Mouse (Mus musculus): Measurements from ENCODE around the gene Serpina3m. TPM values are rescaled to one million over a fixed set of nuclear protein-coding genes. Genes with fewer than 3 reads are reported as not detected.
"Not testable (repeated sequence)": the region's sequence is repeated elsewhere in the genome, so short reads cannot be mapped to it uniquely, and the experiment has no call there.

The Serpina3m gene
- polyA plus RNA-seq (2012; rRNA removed) = not detected in 2 replicates

DNA sequence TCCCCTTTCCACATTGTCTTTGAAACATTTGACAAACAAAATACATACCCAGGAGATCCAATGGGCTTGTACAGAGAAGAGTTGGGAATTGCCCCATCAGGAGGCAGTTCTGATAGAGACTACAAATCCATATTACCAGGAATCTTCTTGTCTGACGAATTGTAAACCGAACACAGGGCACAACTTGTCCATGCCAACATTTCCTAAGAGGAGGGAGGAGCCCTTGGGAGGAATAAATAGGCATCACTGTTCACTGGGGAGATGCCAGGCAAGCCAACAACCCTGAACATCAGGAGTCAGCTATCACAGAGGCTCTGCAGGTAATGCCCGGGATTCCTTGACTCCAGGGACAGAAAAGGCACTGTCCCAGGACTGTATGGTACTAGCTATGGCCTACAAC lies at the start of gene Serpina3m, which contains the start of gene Serpina3k:
Gene Serpina3m (plus strand): TSS at position 261 of the 400 bp plus-strand sequence.
Gene Serpina3k (plus strand): TSS at position 261 of the 400 bp plus-strand sequence.
- not testable (repeated sequence) for H3K27me3 ChIP-seq (ENCODE audit: control insufficient read depth, insufficient read depth, low read length); H3K4me3 ChIP-seq (ENCODE audit: low read depth, low read length); H3K36me3 ChIP-seq (ENCODE audit: control insufficient read depth, insufficient read depth, low read length); H3K27ac ChIP-seq (ENCODE audit: insufficient read depth, low read depth, low read length); H3K4me1 ChIP-seq (ENCODE audit: control insufficient read depth, insufficient read depth, insufficient read length, low read length)
- 83% methylated on average over 3 of the region's 3 CpGs for WGBS

DNA sequence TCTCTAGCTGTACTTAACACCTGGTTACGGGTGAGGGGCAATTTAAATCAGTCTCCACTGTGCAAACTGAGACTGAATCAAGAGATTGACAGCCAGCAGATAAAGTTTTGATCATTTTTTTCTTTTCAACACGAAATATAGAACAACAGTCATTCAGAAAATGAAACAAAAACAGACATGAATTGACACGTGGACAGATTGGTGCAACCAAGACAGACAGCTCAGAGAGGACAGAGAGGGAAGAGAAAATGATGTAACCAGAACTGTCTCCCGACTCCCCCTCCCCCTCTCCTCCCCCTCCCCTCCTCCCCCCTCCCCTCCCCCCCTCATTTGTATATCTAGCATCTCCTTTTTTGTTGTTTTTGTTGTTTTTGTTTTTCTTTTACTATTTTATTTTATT lies 48.4 kb upstream of the Serpina3m start:
- WGBS = 25% methylated on average over 4 of the region's 4 CpGs
- no peaks in the 10 kb centered on the region; the same call in 1 of the 2 replicates for H3K27me3 ChIP-seq (ENCODE audit: control insufficient read depth, insufficient read depth, low read length)
- no peak overlapping the region for H3K27ac ChIP-seq (ENCODE audit: insufficient read depth, low read depth, low read length)
- no peak overlapping the region for H3K4me3 ChIP-seq (ENCODE audit: low read depth, low read length)
- no peaks in the 10 kb centered on the region for H3K4me1 ChIP-seq (ENCODE audit: control insufficient read depth, insufficient read depth, insufficient read length, low read length)
- no peaks in the 10 kb centered on the region for H3K36me3 ChIP-seq (ENCODE audit: control insufficient read depth, insufficient read depth, low read length)
- TF ChIP-seq CTCF (IDR thresholded peaks at IDR 0.05; ENCODE audit: extremely low read depth, insufficient read length, insufficient replicate concordance, low read depth, low read length) (no peak), POLR2A (IDR thresholded peaks at IDR 0.05; ENCODE audit: low read depth, low read length) (no peak)

DNA sequence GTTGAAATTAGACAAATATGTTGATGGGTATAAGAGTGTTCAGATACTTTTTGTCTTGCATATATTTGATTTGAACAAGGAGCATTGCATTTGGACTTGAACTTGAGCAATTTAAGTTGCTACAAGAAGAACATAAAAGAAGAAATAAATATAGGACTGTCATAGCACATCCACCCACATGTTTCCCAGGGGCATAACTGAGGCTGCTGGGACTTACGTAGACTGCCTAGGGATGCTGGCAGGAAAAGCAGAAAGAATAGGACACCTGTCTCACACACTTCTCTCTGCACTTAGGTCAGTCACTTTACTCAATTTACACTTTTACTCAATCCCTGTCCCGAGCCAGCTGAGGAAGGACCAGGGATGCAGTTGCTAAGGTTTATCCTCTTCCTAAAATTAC lies 44.3 kb upstream of the Serpina3m start:
- Histone ChIP-seq H3K36me3 (ENCODE audit: control insufficient read depth, insufficient read depth, low read length) (no peaks in the 10 kb centered on the region), H3K4me3 (ENCODE audit: low read depth, low read length) (no peak overlapping the region), H3K4me1 (ENCODE audit: control insufficient read depth, insufficient read depth, insufficient read length, low read length) (no peaks in the 10 kb centered on the region), H3K27me3 (ENCODE audit: control insufficient read depth, insufficient read depth, low read length) (no peaks in the 10 kb centered on the region; the same call in 1 of the 2 replicates), H3K27ac (ENCODE audit: insufficient read depth, low read depth, low read length) (no peak overlapping the region)
- TF ChIP-seq POLR2A (IDR thresholded peaks at IDR 0.05; ENCODE audit: low read depth, low read length) (no peak), CTCF (IDR thresholded peaks at IDR 0.05; ENCODE audit: extremely low read depth, insufficient read length, insufficient replicate concordance, low read depth, low read length) (no peak)
- WGBS = 84% methylated on average over 2 of the region's 2 CpGs

GRCm38 (mm10) chr12:104298049-104298448 lies 40.2 kb upstream of the Serpina3m start:
- no peak overlapping the region for H3K4me3 ChIP-seq (ENCODE audit: low read depth, low read length)
- H3K36me3 ChIP-seq (ENCODE audit: control insufficient read depth, insufficient read depth, low read length) = no peaks in the 10 kb centered on the region
- no peaks in the 10 kb centered on the region for H3K4me1 ChIP-seq (ENCODE audit: control insufficient read depth, insufficient read depth, insufficient read length, low read length)
- WGBS = 85% methylated on average over 2 of the region's 2 CpGs
- no peaks in the 10 kb centered on the region for H3K27me3 ChIP-seq (ENCODE audit: control insufficient read depth, insufficient read depth, low read length)
- H3K27ac ChIP-seq (ENCODE audit: insufficient read depth, low read depth, low read length) = no peak overlapping the region
- TF ChIP-seq CTCF (IDR thresholded peaks at IDR 0.05; ENCODE audit: extremely low read depth, insufficient read length, insufficient replicate concordance, low read depth, low read length) (no peak), POLR2A (IDR thresholded peaks at IDR 0.05; ENCODE audit: low read depth, low read length) (no peak)

DNA sequence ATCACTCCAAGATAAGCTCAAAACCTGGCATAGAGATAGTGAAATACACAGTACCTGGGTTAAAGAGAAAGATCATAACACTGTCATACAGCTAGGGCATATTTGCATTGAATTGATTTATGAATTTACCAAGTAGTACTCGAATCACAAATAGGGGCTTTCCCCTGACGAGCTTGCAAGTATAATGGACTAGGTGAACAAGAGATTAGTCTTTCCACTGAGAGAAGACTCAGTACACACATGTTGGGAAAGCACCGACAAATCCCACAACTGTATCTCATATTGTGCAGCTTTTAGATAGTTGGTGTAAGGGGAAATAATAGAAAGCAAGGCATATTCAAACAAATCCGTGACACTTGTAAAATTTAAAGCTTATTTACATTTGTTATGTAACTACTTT lies 32.3 kb upstream of the Serpina3m start:
- no peaks in the 10 kb centered on the region for H3K4me1 ChIP-seq (ENCODE audit: control insufficient read depth, insufficient read depth, insufficient read length, low read length)

DNA sequence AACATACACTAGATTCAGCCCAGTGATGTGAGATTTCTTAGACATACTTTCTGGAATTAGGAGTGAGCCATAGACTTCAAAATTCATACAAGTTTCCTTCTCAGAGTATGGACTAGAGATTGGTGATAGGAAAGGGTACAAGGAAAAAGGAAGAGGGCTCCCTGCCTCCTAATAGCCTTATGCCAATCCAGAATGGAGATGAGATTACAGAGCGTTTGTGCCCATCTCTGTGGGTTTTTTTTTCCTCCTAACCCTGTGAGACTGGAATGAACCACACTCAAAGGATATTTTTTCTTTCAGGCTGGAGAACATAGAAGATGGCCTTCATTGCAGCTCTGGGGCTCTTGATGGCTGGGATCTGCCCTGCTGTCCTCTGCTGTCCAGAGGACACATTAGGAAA lies 24.0 kb upstream of the Serpina3m start, which contains the start of gene Serpina3j:
Gene Serpina3j (plus strand): TSS at position 301 of the 400 bp plus-strand sequence.
- Histone ChIP-seq H3K36me3 (ENCODE audit: control insufficient read depth, insufficient read depth, low read length) (no peaks in the 10 kb centered on the region), H3K27me3 (ENCODE audit: control insufficient read depth, insufficient read depth, low read length) (no peaks in the 10 kb centered on the region), H3K4me1 (ENCODE audit: control insufficient read depth, insufficient read depth, insufficient read length, low read length) (no peaks in the 10 kb centered on the region), H3K4me3 (ENCODE audit: low read depth, low read length) (no peak within 1 kb of the TSS), H3K27ac (ENCODE audit: insufficient read depth, low read depth, low read length) (no peak within 1 kb of the TSS)
- no peak for TF ChIP-seq CTCF (IDR thresholded peaks at IDR 0.05; ENCODE audit: extremely low read depth, insufficient read length, insufficient replicate concordance, low read depth, low read length)
- no peak for TF ChIP-seq POLR2A (IDR thresholded peaks at IDR 0.05; ENCODE audit: low read depth, low read length)
- WGBS = 65% methylated on average over 1 of the region's 1 CpGs

More for the DNA sequence above, 32.3 kb upstream of the Serpina3m start:
- H3K27ac ChIP-seq (ENCODE audit: insufficient read depth, low read depth, low read length) = no peak overlapping the region
- no peaks in the 10 kb centered on the region for H3K36me3 ChIP-seq (ENCODE audit: control insufficient read depth, insufficient read depth, low read length)
- no peak for TF ChIP-seq POLR2A (IDR thresholded peaks at IDR 0.05; ENCODE audit: low read depth, low read length)
- no peak for TF ChIP-seq CTCF (IDR thresholded peaks at IDR 0.05; ENCODE audit: extremely low read depth, insufficient read length, insufficient replicate concordance, low read depth, low read length)
- H3K4me3 ChIP-seq (ENCODE audit: low read depth, low read length) = no peak overlapping the region
- H3K27me3 ChIP-seq (ENCODE audit: control insufficient read depth, insufficient read depth, low read length) = no peaks in the 10 kb centered on the region
- 26% methylated on average over 4 of the region's 4 CpGs for WGBS

GRCm38 (mm10) chr12:104322454-104322853 lies 15.8 kb upstream of the Serpina3m start:
- 56% methylated on average over 1 of the region's 1 CpGs for WGBS
- no peak for TF ChIP-seq CTCF (IDR thresholded peaks at IDR 0.05; ENCODE audit: extremely low read depth, insufficient read length, insufficient replicate concordance, low read depth, low read length)
- no peak for TF ChIP-seq POLR2A (IDR thresholded peaks at IDR 0.05; ENCODE audit: low read depth, low read length)
- Histone ChIP-seq H3K4me1 (ENCODE audit: control insufficient read depth, insufficient read depth, insufficient read length, low read length) (no peaks in the 10 kb centered on the region), H3K27me3 (ENCODE audit: control insufficient read depth, insufficient read depth, low read length) (no peaks in the 10 kb centered on the region), H3K27ac (ENCODE audit: insufficient read depth, low read depth, low read length) (no peak overlapping the region), H3K36me3 (ENCODE audit: control insufficient read depth, insufficient read depth, low read length) (no peaks in the 10 kb centered on the region), H3K4me3 (ENCODE audit: low read depth, low read length) (no peak overlapping the region)

DNA sequence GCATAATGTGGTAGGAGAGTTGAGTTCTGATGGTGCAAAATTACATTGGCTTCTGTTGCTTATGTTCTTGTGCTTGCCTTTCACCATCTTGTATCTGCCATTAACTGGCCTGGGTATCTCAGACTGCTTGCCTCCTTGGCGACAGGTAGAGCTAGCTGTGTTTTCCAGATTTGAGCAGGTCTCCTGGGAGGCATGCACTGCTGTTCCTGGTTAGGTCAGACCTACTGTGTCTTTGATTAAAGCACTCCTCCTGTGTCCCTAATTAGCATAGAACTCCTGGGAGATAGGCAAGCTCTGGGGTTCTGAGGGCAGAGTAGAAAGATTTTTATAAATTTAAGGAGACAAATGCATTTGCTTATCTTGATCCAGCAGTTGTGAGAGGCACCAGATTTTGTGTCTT lies 6.6 kb upstream of the Serpina3m start:
- Histone ChIP-seq H3K4me3 (ENCODE audit: low read depth, low read length) (no peak overlapping the region), H3K4me1 (ENCODE audit: control insufficient read depth, insufficient read depth, insufficient read length, low read length) (no peaks in the 10 kb centered on the region), H3K27ac (ENCODE audit: insufficient read depth, low read depth, low read length) (no peak overlapping the region), H3K27me3 (ENCODE audit: control insufficient read depth, insufficient read depth, low read length) (no peaks in the 10 kb centered on the region), H3K36me3 (ENCODE audit: control insufficient read depth, insufficient read depth, low read length) (no peaks in the 10 kb centered on the region)
- no peak for TF ChIP-seq POLR2A (IDR thresholded peaks at IDR 0.05; ENCODE audit: low read depth, low read length)
- no peak for TF ChIP-seq CTCF (IDR thresholded peaks at IDR 0.05; ENCODE audit: extremely low read depth, insufficient read length, insufficient replicate concordance, low read depth, low read length)
- 44% methylated on average over 1 of the region's 1 CpGs for WGBS

DNA sequence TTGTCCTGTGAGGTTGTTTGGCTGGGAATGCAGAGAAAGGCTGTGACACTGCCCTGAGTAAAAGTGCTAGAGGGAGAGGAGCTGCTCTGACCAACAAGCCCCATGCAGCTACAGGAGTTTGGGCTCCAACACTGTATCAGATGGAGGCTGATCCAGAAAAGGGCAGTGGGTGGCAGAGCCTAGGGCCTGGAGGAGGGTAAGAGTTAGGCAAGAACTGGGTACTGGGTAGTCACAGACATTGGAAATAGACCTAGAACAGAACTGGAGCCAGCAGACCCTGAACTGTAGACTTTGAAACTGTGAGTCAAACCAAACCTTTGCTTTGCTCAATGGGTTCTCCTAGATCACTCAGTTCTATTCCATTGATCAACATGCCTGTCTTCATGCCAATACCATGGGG lies 1.4 kb upstream of the Serpina3m start:
- not testable (repeated sequence) for H3K27me3 ChIP-seq (ENCODE audit: control insufficient read depth, insufficient read depth, low read length); H3K36me3 ChIP-seq (ENCODE audit: control insufficient read depth, insufficient read depth, low read length)

More for the DNA sequence above, 1.4 kb upstream of the Serpina3m start:
- not testable (repeated sequence) for H3K4me3 ChIP-seq (ENCODE audit: low read depth, low read length); H3K4me1 ChIP-seq (ENCODE audit: control insufficient read depth, insufficient read depth, insufficient read length, low read length); H3K27ac ChIP-seq (ENCODE audit: insufficient read depth, low read depth, low read length)
